Mouse (Mus musculus) kidney, adult 18-20 months (tissue): ENCODE measurements around the gene Atp11a.

Experiments used
- DNase-seq: peaks from one replicate; pipeline ENCODE4 v3.0.0; 2021

Gene Atp11a

DNA sequence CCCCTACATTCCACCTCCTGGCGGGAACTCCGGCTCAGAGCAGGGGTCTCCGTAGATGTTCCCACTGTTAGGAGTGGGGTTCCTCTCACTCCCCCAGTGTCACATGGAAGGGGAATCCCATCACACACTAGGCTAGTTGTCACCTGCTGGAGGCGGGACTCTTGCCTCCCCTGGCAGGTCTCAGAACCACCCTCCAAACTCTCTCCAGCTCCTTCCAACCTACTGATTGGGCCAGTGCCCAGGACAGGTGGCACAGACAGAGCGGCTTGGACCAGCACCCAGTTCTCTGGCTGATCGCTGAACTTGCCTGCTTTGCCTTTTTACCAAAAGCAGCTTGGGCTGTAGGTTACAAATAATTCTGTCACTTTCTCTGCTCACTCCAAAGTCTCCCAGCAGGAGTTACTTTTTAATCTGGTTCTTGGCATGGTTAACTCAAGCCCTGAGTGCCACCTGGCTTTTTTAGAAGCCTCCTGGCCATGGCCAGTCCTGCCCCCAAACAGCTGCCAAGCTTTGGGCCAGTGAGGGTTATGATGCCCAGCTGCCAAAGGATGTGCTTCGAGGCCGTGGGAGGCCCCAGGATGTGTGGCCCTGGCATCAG is 117.5 kb downstream of the Atp11a start:
- DNase-seq, result peak; percentile 85

DNA sequence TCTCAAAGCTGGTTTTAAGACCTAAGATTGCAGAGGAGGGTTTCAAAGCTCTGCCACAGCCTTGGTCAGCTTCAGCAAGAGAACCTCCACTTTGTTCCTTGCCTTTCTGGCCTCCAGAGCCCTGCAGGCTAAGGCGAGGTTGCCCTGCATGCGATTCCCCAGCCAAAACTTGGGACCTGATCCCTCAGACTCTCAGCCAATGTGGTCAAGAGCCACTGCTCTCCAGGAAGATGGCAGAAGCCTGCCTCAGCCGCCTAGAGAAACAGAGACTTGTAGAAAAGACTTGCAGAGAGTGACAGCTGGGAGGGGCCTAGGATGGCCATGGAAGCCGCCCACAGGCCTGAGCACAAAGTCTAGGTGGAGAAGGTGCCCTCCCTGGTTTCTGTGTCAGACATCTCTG is 118.2 kb downstream of the Atp11a start:
- DNase-seq, result peak; percentile 35

DNA sequence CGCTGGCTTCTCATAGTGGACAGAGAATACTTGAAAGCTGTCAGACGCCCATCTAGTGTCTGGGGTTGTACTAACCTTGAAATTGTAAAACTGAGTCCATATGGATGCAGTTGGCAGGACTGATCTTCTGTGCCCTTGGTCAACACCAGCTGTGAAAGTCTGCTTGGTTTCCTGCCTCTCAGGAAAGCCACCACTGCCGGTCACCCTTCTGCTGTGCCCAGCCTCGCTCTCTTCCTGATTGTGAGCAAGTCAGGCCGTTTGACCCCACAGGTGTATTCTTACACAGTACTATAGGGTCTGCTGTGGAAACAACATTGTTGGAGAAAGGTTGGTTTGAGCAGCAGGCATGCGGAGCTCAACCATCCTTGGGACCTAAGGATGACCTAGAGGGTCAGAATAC is 120.3 kb downstream of the Atp11a start:
- DNase-seq, result no peak

DNA sequence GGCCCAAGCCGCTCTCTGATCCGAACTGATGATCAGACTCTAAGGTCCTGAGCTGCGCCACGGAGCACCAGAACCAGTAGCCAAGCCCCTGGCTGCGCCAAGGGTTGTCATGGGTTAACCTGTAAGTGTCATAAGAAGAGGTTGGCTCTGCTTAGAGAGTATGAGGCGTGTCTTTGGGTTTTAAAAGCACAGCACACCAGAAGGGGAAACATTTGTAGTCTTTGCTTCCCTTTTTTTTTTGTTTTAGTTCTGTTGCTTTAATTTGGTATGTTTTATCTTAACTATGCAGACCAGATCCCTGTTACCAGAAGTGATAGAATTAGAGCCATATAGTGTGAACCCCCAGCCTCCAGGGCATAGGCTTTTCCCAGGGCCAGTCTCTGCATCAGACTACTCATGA is 123.3 kb downstream of the Atp11a start:
- DNase-seq, result no peak

DNA sequence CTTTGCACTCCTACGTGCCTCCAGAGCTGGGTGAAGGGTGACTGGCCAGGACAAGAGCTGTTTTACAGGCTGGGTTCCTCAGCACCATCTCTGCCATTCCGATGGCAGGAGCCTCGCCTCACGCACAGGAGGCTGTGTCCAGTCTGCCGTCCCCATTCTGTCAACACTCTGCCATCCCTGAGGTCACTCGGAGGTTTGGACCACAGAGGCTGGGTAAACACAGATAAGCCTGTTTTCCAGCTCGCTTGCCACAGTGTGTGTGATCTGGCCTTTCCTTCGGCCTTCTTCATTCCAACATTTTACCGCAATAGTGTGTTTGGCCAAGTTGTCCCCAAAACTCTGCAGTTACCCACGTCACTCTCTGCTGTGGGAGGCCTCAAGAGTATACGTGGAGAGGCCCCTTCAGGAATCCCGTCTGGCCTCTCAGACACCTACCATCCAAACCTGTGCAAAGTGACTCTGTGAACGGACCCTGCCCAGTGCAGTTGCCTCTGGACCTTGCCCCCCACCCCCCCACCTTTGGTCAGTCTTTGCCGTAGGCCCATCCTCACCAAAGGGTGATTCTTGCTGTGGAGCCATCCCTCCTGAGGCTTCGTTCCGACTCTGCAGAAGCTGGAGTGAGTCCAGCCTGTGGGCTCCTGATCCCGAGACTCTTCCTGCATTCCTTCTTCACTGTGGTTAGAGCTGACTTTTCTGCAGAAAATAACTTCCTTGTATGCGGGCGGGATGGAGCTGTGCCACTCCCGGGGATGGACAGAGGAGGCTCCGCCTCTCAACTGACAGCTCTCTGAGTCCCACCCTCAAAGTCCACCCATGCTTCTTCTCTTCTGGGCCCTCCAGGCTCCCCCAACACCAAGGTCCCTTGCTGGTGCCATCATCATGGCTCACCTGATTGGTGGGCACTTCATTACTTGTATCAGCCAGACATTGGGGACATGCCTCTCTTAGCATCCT is 126.5 kb downstream of the Atp11a start:
- no peak for DNase-seq

DNA sequence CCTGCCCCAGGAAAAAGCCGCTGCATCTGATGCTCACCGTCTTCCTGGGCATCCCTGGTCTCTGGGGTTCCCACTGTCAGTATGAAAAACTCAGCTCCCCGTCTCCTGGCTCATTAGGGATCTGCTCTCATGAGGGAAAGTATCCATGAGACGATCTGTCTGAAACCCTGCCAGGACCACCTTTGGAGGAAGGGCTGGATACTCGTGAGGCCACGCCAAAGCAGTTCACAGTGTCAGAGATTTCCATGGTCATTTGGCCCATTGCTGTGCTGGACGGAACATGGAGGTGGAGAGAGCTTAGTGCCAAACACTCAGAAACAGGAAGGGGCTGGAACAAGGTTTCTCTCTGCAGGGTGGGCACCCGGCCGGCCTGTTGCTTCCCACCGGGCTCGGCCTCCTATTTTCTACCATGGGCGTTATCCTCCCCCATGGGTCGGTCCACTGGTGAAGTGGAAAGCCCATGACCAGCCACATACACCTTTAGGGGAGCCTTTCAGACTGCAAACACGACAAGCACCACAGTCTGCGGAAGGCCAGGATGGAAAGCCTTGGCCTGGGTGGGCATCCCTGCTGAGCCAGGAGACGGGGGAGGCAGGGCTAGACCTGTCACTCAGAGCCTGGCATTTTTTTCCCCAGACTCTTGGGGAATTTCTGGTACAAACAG is 131.1 kb downstream of the Atp11a start:
- DNase-seq, result no peak

DNA sequence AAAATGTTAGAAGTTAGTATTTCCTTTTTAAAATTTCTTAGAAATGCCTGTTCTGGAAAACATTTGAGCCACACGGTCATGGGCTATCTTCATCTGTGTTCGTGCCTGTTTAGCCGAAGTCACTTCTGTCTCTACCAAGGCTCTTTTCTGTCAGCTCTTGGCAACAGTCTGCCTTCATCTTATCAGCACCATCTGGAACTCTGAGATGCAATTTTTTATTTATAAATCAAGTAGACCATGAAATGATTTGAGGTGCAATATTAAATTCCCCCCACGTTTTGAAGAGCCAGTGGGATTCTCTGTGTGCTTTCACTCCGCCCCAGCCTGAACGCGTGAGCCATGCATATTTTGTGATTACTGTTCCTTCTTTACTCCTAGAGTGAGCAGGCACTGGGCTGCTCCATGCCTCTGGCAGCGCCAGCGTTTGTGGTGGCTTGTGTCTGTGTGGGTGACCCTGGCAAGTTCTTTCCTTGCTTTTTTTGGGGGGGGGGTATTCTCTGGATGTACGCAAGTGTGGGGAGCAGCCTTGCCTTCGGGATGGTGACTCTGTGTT is 132.3 kb downstream of the Atp11a start:
- no peak for DNase-seq

DNA sequence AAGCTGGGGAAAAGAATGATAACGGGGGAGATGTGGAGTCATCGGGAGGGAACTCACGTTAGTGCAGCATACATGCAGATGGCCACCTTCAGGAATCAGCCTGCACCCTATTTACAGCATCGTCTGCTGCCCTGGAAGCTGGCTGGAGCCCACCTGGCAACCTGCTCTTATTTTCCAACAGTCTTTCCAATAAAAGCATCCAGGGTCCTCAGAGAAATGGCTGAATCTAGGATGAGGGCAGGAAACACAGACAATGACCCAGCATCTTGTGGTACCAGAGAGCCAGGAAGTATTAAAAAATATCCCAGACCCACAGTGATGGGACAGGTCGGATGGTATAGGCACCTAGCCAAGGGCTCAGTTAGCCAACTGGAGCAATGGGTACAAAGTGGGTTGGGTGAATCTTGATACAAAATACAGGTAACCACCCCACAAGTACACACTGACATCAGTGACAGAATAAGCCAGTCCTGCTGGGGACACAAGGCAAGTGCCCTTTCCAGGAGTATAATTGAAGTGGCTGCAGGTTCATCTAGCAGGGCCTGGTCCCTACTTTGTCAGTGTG is 136.2 kb downstream of the Atp11a start:
- DNase-seq, result no peak

DNA sequence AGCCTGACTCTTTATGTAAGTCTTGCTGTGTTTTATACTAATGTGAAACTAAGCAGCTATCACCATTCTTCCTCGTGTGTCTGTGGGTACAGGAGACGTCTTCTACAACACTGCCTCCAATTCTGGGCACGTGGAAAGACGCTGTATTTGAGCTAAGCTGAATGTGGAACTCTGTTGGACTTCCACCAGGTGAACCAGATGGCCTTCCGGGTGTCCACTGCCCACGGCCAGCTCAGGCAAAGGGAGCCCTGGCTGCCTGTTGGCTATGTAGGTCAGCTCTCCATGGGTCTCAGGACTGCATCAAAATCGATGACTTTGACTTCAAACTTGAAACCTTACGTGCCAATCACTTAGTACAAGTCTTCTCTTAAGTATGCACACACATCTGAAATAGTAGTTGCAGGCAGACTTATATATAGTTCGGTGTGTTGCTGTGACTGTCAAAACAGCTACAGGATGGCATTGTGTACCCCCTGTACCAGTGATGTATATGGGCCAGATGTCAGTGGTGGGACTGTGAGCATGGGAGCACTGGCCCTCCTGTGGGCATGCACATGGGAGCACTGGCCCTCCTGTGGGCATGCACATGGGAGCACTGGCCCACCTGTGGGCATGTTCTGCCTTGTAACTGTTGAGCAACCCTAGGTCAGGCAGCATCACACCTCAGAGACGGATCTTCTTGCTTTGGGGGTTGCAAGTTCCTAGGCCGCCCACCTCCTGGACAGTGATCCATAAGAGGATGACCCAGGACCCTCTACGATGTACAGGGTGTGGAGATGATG is 137.2 kb downstream of the Atp11a start:
- DNase-seq, result no peak

DNA sequence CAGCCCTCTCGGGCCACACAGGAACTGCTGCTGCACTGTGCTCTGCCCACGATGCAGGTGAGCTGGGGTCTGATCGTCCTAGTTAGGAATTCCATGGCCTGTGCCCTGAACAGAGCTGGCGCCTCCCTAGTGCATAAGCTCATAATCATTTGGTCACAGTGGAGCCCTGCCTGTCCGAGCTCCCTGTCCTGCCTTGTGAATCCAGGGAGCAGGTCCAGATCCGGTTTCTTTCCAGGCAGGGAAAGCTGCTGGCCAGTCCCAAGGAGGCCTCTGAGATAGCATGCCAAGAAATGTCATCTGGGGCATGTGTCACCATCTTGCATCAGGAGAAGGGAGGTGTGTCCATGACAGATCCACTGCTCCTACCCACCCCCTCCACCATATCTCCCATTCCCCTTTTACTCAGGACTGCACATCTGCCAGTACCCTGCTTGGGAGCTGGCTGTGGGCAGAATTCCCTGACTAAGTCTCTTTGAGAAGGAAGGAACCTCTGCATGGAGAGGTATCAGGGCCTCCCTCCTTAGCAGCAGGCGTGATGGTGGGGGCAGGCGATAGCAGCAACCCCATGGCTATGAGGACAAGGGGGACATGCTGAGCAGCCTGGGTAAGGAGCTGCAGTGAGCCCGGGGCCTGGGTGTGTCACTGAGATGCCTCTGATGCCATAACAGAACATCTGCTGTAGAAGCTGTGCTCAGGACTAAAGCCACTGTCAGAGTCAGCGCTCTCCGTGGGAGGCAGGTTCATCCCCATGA is 138.1 kb downstream of the Atp11a start:
- no peak for DNase-seq

DNA sequence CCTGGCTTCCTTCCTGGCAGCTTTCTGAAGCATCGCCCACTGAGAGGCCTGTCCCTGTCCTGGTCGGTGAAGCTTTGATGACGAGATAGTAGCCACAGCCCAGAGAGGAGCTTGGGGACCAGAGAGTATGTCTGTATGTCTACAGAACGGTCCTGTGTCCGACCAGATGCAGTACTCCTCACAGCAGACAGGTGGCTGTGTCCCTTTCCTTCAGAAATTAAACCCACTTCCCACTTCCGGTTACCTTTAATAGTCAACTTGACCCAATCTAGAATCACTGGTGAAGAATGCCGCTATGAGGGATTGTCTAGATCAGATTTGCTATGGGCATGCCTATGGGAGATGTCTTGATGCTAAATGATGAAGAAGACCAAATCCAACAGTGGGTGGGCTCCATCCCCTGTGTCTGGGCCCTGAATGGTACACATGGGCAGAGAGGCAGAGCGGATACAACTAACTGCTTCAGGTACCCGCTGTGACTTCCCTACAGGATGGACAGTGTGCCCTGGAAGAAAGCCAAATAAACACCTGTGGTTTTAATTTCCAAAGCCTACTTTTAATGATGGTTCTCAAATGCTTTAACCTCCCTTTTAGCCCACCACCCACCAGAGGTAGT is 138.8 kb downstream of the Atp11a start:
- DNase-seq, result no peak

DNA sequence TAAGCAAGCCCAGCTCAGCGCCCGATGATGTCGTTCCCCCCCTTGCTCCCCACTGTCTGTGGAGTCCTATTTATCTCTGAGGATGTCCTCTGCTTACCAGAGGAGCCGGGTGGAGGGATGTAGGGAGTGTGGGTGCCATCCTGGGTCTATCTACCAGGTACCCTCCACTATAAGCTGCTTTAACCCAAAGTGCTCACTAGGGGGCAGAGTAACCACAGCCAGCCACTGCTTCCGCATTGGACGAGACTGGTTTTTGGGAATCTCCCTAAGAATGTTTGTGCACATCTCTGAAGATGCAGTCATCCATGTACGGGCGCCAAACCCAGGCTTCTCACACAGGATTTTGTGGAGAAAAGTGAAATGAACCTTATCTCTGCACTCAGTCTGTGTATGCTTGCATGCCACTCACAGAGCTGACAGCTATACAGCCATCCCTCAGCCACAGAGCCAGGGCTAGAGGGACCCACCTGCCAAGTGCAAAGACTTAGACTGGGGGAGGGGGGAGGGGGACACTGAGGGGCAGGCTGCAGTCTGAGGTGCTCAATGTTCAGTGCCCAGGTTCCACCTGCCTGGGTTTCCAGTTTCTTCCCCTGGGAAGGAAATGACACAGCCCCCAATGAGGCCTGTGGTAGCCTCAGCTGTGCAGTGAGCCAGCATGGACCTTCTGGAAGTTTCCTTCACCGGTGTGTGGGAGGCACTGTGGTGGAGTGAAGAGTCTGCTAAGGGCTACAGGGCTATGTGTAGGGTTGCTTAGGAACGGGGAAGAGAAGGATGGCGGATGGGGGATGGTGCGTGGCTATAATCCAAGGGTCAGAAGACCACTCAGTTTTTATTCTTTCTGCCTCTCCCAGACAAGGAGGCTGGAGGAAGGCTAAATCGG is 139.9 kb downstream of the Atp11a start:
- peak; percentile 72 for DNase-seq

DNA sequence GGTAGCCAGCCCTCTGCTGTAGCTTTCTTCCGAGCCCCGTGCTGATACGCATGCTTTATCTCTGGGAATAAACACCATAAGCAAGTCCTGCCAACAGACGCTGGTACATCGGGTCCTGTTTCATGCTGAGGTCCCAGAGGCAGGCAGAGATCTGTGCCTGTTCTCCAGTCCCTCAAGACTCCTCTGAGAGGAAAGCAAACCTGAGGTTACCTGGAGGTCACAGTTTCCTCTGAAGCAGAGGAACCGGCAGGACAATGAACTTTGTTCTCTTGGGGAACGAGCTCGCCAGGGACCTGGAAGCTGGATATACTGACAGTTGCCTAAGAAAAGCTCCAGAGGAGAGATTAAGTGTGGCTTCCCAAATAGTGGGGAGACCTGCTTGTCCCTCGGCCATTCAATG is 141.0 kb downstream of the Atp11a start:
- peak; percentile 47 for DNase-seq

DNA sequence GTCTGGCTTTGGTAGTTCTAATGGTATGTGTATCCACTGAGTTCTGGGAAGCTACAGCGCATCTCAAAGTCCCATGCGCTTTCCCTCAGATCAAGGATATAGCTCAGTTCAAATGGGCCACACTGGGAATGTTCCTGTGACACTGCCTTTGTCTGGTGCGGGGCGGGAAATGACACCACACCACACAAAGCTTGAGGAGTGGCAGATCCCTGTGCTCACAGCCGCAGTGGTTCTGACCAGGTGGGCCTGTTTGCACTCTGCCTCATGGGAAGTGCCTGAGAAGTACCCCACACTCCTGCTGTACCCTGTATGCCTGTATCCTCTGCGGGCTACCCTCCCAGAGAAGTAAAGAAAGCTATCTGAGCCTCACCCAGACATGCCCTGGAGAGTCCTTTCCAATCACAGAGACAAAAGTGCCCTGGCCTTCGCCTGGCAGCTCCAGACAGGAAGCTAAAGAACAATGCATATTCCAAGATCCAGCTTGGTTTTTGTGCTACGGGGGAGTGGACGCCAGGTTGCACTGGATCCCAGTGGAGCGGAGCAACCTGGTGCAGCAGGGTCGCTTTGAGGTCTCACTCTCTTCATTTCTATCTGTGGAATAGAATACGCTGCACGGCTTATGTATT is 147.1 kb downstream of the Atp11a start:
- no peak for DNase-seq

DNA sequence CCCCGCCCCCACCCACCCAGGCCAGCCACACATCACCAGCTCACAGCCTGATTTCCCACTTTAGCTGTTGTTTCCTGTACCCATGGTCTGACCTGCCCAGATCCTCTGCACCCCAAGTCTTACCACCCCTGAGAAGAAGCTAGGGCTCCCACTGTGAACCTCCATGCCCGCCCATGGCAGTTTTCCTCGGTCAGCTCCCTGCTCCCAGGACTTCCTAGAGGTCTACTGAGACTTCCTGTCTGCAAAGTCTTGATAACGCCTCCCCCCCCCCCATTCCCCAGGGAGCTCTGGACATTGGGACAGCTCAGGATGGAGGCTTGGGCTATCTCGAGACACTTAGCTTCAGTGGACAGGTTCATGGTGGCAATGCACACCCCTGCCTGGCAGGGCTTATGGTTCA is 148.3 kb downstream of the Atp11a start:
- DNase-seq, result no peak

DNA sequence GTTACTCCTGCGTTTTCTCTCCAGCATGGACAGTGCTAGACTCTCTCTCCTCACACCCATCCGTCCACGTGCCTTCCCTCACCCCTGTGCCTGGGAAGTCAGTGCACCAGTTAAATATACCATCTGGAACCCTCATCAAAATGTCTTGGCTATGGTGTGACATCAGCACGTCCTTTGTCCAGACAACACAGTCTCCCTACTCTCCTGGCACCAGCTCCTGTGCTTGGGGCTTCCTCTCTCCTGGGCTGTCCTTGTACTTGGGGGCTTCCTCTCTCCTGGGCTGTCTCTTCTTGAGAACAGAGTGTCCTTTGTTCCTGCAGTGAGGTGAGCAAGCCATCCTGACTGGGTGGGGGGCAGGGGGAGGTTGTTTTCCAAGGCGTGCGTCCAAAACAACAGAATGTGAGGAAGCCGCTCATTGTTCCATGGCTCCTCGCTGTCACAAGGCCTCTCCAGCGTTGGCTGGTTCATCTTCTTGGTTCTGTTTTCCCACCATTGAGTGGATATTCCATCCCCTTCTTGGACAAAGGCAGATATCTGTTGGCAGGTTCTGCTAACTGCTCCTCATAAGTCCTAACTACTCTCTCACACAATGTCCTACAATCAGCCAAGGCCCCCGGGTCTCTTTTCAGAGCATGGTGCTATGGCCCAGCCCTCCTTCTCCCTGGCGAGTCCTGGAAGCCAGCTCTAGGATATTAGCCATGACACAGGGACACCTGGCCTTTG is 148.9 kb downstream of the Atp11a start:
- DNase-seq, result peak; percentile 38

DNA sequence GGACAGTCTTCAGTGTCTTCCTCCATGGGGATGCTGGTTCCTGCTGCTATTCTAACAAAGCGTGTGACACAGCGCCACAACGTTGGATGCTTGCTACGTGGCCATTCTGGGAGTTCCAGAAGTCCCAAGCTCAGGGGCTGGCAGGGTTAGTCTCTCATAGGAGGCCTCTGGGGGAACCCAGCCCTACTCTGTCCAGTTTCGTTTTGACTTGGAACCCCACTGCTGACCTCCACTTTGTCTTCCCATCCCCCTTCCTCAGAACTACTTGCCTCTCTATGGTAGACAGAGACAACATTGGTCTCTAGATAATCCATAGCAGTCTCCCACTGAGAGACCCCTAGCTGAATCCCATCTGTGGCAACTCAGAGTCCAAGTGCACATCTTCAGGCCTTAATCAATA is 149.8 kb downstream of the Atp11a start:
- DNase-seq, result no peak

DNA sequence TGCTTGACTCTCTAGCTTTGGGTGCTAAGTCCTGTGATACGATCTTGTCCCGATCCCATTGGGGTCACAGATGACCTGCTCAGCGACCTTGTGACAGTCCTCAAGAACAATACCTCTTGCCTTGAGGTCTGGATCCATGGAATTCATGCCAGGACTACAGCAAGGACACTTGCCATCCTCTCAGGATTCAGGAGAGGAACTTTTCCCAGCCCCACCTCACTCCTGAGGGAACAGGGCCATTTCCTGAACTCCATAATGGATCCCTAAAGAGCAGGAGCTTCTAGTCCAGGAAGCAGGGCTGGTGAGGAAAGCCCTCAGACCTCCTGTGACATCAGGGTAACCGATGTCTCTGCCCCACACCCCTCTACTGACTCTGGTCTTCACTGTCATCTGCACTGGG is 150.9 kb downstream of the Atp11a start:
- no peak for DNase-seq

DNA sequence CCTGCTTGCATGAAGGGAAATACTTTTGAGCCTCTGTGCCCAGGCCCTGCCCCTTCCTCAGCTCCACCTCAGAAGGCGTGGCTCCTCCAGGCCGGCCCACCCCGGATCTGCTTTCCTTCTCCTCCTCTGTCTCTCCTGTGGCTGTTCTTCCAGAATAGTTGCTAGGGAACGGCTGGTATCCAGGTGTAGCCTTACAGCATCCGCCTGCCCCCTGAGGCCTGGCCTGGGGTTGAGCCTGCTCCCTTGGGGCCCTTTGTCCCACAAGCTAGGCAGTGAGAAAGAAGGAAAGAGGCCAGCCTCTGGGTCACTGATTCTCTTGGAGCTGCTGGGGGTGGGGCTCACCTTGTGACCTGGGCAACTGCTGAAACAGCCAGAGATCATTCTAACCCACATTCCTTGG is 155.2 kb downstream of the Atp11a start:
- DNase-seq, result peak; percentile 80
